Mouse (Mus musculus) mature B cell (primary cell): ENCODE data around the gene Snf8.

Experiments used
- in situ Hi-C: fragments of 300-500 bp; cut with MboI; formaldehyde crosslinking; loops from 2 replicates; pipeline ENCODE4 v1.14.3; 2019

Gene Snf8

DNA sequence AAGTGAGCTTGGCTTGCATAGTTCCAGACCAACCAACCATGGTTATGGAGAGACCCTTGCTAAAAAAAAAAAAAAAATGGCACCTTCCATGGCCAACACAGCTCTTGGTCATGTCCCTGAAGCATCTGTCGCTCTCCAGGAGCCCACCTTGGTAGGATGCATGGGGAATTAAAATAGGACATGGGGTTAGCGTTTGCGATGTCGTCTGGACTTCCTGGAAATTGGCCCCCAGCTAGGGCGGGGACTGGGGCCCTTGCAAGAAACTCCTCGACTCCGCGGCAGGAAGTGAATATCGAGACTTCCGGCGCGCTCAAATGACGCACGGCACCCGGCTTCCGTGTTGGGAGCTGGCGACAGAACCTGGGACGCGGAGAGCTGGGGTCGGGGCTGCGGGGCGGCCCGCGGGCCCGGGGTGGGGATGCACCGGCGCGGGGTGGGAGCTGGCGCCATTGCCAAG lies at the start of gene Snf8:
Snf8 (plus strand) TSS at position 290 of the 457 bp plus-strand sequence.
- in situ Hi-C loops: no loop called here

DNA sequence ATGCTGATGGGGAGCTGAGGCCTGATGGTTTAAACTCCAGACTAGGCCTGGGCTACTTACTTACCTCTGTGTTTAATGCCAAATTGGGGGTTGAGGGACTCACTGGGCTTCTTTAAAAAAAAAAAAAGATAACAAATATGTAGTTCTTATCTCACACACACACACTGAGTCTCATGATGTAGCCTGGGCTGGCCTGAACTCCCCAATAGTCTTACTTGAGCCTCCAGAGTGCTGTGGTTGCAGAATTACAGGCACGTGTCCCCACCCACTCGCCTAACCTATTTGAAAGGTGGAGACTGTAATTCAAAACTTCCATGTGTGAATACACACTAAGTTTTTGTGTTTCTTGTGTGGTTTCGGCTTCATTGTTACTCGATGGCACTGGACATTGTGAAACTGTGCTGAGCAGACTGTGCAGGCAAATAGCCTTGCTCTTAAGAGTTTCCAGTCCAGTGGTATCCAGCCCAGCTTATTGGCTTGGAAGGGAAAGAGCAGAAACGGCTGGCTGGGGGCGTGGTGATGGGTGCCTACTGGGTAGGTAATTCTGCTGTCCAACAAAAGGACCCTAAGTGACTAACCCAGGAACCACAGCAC lies 46.7 kb upstream of the Snf8 start:
- in situ Hi-C loops: no loop called here

DNA sequence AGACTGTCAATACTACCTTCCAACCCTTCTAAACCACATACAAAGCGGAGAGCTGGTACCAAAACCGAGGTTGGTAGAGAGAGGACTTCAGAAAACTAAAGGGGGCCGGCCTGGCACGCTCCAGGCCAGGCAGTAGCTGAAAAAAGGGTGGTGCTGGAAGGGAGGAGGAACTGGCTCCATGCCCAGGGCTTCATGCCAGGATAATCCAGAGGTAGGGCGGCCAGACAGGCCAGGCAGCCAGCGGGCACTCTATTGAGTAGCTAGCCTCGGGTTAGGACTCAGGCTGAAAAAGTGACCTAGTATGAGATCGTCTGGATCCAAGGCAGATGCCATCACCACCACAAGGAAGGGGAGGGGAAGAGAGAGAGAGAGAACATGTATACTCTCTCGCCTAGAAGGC lies 46.2 kb upstream of the Snf8 start:
- in situ Hi-C loops: no loop called here

DNA sequence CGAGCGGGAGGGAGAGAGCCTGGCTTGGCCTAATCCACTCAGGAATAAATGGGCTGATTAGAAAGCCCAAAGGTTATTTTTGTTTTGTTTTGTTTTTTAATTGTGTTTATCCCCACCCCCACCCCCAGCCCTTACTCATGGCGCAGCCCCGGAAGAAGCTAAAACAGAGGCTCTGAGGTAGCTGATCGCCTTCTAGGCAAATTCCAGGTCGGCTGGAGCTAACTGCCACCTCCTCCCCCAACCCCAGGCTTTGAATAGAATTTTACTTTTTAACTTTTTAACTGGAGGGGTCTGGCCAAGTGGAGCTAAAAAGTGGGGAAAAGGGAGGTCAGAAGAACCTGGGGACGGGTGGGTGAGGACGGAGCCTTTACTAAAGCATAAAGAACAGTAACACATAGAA lies 44.8 kb upstream of the Snf8 start:
- in situ Hi-C loops: no loop called here

DNA sequence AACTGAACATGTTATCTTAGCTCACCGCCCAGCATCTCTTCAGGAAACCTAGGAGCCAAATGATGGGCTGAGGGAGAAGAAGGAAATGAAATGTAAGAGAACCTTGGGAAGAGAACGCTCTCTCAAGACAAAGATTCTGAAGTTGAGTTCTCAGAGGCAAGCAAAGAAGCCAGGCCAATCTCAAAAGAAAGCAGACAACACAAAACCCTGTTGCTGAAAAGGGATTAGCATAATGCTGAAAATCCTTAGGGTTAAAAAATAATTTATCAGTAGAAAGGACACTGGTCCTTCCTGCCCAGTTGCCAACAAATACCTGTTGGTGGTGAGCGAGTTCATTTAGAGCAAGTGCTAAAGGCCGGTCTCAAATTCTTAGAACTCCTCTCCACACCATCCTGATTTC lies 44.3 kb upstream of the Snf8 start:
- in situ Hi-C loops: no loop called here

DNA sequence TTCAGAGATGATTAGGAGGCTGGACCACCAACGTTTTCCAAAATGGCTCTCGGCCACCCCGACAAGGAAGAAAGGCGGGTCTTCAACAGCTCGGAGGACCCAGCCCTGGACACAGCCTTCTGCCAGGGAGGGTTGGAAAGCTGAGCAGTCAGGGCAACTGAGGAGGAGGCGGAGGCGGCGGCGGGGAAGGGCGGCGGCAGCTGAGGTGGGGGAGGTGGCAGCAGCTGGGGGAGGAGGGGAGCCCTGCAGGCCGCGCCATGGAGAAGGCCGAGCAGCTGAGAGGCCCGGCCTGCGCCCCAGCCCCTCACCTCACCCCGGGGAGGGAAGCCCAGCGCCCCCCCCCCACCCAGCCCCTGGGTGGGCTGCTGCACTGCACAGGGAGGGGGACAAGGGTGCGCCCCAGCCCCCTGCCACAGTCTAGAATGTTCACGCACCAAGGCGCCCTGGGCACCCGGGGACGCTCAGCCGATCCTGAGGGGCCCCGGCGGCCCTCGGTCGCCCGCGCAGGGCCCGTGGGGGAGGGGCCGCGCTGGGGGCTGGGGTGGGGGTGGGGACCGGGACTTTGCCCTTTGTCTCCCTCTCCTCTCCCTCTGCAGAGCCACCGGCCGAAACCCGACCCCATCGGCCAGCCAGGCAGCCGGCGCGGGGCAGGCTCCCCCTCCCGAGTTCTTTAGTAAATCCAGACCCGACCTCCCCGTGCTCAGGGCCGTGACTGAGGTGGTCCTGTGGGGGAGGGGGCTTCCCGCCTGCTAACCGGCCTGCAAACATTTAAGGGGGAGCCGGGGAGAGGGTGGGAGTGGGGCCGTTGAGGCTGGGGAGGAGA lies 43.6 kb upstream of the Snf8 start:
- in situ Hi-C loops: no loop called here

DNA sequence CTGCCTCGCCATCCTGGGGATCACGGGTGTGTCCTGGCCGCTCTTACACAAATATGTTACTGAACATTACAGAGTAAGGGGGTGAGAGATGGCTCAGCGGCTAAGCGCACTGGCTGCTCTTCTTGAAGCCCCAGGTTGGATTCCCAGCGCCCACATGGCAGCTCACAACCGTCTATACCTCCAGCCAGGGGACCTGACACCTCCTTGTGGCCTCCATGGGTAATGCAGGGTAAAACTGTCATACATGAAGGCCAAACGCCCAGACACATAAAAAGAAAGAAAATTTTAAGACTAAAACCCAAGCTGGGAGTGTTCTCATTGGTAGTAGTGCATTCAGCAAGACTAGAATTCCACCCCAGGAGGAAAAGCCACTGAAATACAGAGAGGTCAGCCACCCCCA lies 40.5 kb upstream of the Snf8 start:
- in situ Hi-C loops: no loop called here

DNA sequence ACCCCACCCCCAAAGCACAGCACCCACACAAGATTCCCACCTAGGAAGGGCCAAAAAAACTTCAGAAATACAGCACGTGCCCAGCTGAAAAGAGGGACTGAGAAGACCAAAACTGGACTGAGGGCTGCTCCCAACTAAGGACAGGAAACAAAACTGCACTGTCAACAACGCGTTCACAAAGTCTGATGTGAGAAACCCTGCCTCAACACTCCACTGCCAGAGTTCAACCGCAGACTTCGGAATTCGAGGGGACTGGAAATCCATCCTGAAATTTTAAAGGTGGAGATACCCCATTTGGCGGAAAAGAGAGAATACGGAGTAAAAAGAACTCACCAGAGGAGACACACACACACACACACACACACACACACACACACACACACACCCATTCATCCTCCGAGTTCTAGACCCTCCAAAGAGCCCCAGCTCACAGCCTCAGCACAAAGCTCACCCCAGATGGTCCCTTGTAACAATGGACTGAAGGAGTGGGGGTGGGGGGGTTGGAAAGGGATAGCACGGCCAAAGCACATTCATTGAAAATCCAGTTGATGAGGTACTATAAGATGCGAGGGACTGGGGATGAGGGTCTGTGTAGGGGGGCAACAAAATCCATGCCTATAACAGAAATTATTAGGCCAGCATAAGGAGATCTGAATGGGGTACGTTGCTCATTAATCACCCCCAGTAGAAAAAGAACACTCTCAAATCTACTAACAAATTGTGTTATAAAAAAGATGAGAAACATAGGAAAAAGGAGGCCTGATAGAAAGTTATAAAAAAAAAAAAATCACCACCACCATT lies 31.4 kb upstream of the Snf8 start:
- in situ Hi-C loops: no loop called here

DNA sequence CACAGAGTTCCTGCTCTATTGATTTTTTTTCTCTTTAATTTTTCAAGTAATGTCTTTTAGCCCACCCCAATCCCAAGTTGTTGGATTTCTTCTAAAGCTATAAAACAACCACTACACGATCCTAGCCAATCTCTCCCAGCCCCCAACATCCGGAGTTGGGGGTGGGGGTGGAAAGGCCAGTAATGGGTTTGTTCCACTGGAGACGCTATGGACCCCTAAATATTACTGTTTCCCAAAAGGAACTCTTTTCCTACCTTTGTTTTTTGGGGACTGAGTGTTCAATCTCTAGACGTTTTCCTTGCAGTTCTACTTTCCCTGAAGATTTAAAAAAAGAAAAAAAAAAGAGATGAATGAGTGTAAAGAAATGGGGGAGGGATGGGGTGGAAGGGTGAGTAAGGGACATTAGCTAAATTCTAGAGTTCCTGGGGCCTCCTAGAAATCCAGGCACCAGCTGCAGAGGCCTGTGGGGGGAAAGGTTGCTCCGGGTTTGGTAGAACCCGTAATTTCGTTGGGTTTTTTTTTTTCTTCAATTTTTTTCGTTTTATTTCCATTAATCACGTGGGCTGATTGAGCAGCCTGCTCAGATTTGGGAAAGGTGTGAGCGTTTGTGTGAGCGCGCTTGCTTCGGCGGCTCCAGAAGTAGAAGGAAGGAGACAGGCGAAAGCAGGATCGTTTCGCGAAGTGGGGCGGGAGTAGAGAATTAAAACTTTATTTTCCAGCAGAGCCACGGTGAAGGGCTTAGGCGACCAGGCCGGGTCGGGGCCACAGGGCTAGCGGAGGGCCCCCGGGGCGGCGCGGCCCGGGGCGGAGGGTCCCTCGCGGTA lies 30.5 kb upstream of the Snf8 start:
- in situ Hi-C loops: no loop called here

DNA sequence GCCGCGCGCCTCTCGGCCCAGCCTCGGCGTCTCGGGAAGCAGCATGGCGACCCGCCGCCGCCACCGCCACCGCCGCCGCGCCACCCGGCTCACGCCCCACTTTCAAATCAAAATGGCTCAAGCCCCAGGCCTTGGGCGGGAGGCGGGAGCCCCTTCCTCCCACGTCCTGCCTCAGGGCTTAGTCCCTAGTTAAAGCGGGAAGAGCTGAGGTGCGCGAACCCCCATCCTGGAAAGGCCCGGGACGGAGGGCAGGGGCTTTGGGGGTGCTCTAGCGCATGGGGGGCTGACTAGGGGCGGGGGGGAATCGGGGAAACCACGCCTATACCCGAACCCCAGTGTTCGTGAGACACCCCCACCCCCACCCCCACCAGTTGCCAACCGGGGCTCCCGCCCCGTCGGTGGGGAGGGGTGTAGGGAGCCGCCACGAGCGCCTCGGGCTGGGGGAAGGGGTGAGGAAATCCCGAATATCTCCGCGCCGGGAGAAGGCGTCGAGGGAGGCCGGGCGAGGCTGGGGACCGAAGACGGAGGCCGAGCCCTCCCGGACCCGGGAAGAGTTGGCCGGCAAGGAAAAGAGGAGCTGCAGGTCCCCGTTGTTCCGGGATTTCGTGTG lies 29.8 kb upstream of the Snf8 start:
- in situ Hi-C loops: no loop called here

DNA sequence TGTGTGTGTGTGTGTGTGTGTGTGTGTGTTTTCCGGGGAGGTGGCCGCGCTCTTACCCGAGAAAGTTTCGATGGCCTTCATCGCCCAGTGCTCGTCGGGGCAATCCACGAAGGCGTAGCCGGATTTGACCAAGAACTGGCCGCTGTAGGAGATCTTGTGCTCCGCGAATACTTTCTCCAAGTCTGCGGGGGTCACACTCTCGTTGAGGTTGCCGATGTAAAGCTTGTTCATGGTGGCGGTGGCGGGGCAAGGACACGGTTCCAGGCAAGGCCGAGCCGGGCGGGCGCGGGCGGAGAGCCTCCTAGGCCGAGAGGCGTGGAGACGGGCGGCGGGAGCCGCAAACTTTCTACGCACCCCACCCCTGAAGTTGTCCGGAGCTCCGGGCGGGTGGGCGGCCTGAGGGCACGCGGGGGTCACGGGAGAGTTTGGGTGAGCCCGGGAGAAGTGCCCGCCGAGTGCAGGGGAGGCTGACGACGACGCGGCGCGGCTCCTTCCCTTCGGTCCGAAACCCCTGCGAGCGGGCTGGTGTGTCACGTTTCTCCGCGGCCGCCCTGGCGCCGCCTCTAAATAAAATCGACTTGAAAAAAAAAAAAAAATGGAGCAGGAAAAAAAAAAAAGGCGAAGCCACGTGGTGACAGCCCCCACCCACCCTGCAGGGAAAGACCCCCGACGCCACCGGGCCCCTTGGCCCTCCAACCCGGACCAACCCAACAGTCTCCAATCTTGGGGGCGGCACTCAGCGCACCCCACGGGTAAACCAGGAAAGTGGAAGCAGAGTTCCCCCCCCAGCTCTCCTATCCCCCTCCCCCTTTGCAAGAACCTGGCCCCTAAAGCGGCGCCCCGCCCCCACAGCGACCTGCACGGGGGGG lies 29.0 kb upstream of the Snf8 start, which contains the start of gene Igf2bp1:
Igf2bp1 (minus strand) TSS at position 538 of the 869 bp plus-strand sequence.
- in situ Hi-C loops: no loop called here

DNA sequence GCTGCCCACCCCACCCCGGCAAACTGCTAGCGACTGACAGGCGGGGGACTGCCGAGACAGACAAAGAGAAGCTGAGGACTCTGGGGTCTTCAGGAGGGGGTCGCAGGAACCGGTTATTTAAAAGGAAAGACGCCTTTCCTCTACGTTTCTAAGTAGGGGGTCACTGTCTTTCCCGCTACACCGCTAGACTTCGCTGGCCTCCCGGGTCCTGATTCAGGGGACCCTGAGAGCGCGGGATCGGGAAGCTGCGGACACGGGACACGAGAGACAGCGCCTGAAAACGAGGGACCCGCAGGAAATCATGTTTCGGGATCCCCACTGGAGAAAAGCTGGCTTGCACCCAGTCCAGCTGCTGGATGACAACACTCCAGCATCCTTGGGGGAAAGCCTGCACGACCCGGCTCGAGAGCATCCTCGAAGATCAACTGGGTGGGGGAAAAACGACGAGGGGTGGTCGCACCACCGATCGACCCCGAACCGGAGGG lies 28.3 kb upstream of the Snf8 start:
- in situ Hi-C loops: no loop called here

DNA sequence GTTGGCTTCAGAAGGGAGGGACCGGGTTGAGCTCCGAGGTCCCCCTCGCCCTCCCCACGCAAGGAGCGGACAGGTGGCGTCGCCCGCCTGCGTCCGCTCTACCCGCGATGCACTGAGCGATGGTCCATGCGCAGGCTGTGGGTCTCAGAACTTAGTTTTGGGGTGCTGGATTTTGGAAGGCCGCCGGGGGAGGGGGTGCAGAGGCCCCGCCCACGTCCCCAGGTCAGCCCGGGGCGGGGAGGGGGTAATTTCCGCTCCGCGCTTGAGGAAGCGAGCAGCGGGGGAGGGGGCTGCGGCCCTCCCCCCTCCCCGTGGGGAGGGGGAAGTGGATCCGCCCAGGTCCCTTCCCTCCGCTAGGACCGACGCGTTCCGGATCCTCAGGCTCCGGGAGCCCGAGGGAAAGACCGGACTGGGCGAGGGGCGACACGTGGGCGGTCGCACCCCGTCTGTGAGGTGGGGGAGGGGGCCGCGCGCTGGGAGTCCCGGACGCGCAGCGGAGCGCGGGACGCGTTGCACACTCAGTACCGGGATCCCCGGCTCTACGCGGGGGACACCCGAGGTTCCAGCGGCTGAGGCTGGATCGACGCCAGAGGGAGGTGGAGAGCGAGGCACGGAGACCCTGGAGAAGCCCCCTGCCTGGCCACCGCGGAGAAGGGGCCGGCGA lies 27.7 kb upstream of the Snf8 start:
- in situ Hi-C loops: no loop called here

DNA sequence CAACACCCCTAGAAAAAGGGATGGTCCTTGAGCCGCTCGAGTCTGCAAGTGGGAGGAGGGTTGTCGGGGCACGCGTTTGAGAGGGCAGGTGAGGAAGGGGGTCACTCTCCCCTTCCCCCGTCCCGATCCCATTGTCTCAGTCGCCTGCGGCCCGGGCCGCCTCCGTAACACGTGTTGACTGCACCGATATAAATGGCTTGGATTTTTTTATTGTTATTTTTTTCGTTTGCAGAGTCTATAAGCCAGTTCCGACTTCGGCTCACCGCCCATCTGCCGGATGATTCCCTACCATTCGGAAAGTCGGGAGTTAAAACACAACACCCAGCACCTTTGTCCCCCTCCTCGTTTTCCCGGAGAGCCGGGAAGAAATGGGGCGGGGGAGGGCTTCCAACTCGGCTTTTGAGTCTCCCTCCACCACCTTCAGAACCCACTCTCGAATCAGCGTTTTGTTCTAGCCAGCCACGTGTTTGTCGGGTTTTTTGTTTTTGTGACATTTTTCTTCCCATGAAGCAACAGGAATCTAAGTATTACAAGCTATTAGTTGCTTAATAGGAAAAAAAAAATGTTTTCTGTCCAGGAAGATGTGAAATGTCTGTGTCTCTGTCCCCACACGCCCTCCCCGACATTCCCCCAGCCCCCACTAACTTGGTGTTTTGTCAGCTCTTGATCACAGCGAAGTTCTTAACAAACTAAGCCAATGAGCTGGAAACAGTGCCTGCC lies 27.0 kb upstream of the Snf8 start:
- in situ Hi-C loops: no loop called here

DNA sequence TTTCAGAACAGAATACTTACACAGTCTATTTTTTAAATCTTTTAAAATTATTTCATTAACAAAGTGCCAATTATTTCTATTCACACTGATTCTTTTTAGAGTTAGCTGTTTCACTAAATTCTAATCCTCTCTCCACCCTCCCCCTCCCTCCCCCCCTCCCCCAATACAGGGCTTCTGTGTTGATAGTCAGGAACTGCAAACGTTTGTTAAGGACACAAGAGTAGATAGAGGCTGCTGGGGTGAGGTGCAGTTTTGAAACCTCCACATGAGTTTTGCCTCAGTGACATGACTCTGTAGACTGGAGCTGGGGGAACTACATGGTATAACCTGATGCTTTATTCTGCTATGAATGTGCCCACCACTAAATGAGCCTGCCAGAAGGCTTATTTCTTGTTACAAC lies 25.9 kb upstream of the Snf8 start:
- in situ Hi-C loops: no loop called here

DNA sequence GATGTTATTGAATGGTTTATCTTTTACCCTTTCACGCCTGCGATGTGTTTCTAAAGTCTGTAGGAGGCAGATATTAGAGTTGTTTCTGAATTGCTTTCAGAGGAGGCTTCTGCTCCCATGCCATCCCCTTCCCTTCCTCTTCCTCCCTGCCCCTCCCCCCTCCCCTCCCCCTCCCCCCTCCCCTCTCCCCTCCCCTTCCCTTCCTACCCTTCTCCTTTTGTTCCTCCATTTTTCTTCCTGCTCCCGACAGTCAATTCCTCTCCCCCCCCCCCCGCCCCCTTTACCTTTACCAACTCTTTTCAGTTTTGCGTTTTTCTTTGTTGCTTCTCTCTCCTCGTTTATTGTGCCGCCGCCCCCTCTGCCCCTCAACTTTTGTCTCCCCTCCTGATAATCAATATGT lies 22.7 kb upstream of the Snf8 start:
- in situ Hi-C loops: no loop called here

DNA sequence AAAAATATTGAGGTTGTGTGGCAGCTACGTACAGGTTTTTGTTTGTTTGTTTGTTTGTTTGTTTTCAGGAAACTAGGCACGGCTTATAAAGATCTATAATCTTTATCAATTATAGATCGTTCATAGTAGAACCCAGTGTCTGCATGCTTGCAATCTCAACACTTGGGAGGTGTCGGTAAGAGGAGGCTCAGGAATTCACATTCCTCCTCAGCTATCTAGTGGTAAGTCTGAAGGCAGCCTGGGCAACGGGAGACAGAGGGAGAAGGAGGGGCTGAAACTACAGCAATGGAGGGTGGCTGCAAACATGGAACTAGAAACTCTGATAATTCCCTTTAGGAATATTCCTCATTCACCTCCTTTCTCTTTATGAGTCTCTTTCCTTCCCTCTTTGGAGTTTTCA lies 19.3 kb upstream of the Snf8 start:
- in situ Hi-C loops: no loop called here

DNA sequence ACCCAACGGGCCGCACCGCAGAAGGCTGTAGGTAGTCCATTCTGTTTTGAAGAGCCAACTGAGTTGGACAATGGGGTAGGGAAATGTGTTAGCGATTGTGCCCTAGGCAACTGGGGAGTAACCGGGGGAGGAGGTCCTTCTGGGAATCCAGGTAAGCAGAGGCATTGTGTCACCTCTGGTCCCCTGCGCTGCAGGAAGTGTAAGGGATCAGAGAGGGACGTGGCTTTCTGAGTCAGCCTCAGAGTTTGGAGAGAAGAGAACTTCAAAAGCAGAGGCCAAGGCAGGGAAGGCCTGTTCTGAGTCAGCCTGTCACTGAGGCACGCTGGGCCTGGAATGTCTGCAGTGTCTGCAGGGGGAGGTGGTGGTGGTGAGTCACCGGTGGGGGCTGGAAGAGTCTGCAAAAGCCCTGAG lies 16.7 kb upstream of the Snf8 start:
- in situ Hi-C loops: no loop called here

DNA sequence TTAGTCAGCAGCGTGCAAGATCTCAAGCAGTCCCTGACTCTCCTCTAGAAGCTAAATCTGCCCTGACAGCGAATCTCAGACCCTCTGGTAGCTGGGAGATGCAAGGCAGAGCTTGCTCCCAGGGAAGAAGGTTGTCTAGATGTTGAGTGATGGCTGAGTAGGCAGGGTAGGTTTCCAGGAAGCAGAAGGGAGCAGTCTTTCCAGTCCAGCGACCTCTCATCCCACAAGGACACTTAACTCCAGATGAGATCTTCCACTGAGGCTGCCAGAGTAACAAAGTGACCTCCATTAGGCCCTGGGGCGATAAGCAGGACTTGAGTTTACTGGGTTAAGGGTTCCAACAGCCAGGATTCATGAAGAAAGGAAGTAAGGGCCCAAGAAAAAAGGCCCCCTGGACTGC lies 14.1 kb upstream of the Snf8 start:
- in situ Hi-C loops: no loop called here
